Mouse (Mus musculus) liver, embryonic 14.5 days (tissue): ENCODE measurements at regions not wholly inside any gene's neighbourhood (a gene's known extent, or its start where the extent isn't known, plus 50 kb on each side); places are given as distances from the start of the nearest gene placed in this dataset.

Experiments
- ATAC-seq: fragments of 200-750 bp; cut with Nextera tagmentation; 2 replicates; pipeline ENCODE4 v1.8.0; 2017; ENCODE audit warnings: moderate number of reproducible peaks, mild to moderate bottlenecking, moderate library complexity; ENCODE audit not compliant: insufficient read depth
- DNase-seq, 3 experiments: peaks; one replicate each; pipeline ENCODE4 v3.0.0-alpha.2; 2012 to 2013; ENCODE audit warnings: low read depth in 3 of 3, low spot score in 3 of 3
- H3K27ac ChIP-seq: fragments of 300-500 bp; sonication (generic); 2 replicates; pipeline ENCODE4 v1.5.1; 2014; ENCODE audit warnings: moderate library complexity, mild to moderate bottlenecking, control low read depth, inconsistent platforms
- H3K27me3 ChIP-seq: fragments of 300-500 bp; sonication (generic); 2 replicates; pipeline ENCODE4 v1.6.1; 2014; ENCODE audit warnings: mild to moderate bottlenecking, low read length, moderate library complexity; ENCODE audit not compliant: control insufficient read depth, insufficient read depth
- H3K36me3 ChIP-seq: fragments of 300-500 bp; sonication (generic); replicated peaks from 2 replicates; pipeline ENCODE4 v1.6.1; 2014; ENCODE audit warnings: low read depth; ENCODE audit not compliant: control insufficient read depth, insufficient read depth
- H3K4me1 ChIP-seq, 2 experiments: fragments of 200-500 bp in 1 of 2; fragments of 300-500 bp in 1 of 2; sonication (generic) in 1 of 2; replicated peaks; 2 replicates each; pipeline ENCODE4 v1.6.1; 2012 to 2014; ENCODE audit warnings: antibody characterized with exemption in 1 of 2, inconsistent platforms in 1 of 2, low read length in 1 of 2; ENCODE audit not compliant: control insufficient read depth in 2 of 2, insufficient read depth in 2 of 2
- H3K4me2 ChIP-seq: fragments of 300-500 bp; sonication (generic); 2 replicates; pipeline ENCODE4 v1.6.1; 2014; ENCODE audit warnings: low read depth, mild to moderate bottlenecking, control low read depth, moderate library complexity
- H3K4me3 ChIP-seq, 2 experiments: fragments of 200-500 bp in 1 of 2; fragments of 300-500 bp in 1 of 2; sonication (generic) in 1 of 2; 2 replicates each; pipeline ENCODE4 v1.5.1; 2012 to 2014; ENCODE audit warnings: low read depth in 2 of 2, low read length in 2 of 2, mild to moderate bottlenecking in 2 of 2, control low read depth in 1 of 2, inconsistent platforms in 1 of 2, moderate library complexity in 1 of 2; ENCODE audit not compliant: insufficient read depth in 1 of 2
- H3K9ac ChIP-seq: fragments of 300-500 bp; sonication (generic); replicated peaks from 2 replicates; pipeline ENCODE4 v1.6.1; 2014; ENCODE audit warnings: mild to moderate bottlenecking, control low read depth, moderate library complexity
- H3K9me3 ChIP-seq: fragments of 300-500 bp; sonication (generic); 2 replicates; pipeline ENCODE4 v1.6.1; 2016; ENCODE audit warnings: low read length, mixed read lengths; ENCODE audit not compliant: control insufficient read depth
- CTCF ChIP-seq: IDR thresholded peaks from 2 replicates; pipeline ENCODE4 v1.5.1; 2016; ENCODE audit warnings: antibody characterized with exemption, low read depth, control low read depth
- EP300 ChIP-seq: IDR thresholded peaks from 2 replicates; pipeline ENCODE4 v1.6.1; 2016; ENCODE audit warnings: antibody characterized with exemption, low read depth
- WGBS: fragments of 180-500 bp; shearing (Covaris S2); extraction: QIAGEN DNeasy Blood & Tissue Kit; methylation state at CpG from one replicate; pipeline ENCODE4 v1.1.7; 2014; ENCODE audit not compliant: insufficient replicate concordance; 5-methylcytosine and 5-hydroxymethylcytosine counted together

- DNase-seq (no peak), ATAC-seq (no peak)
- H3K27ac ChIP-seq: no peak overlapping the region
- no peaks in the 10 kb centered on the region for H3K9me3 ChIP-seq
- no peaks in the 10 kb centered on the region for H3K4me1 ChIP-seq
- no peaks in the 10 kb centered on the region for H3K27me3 ChIP-seq
- 46% methylated on average over 1 of the region's 1 CpGs for WGBS
- TF ChIP-seq EP300 (no peak), CTCF (no peak)
- H3K4me2 ChIP-seq: no peak overlapping the region
- no peak overlapping the region for H3K9ac ChIP-seq
- H3K4me3 ChIP-seq: no peak overlapping the region
- no peaks in the 10 kb centered on the region for H3K36me3 ChIP-seq
Measured at GRCm38 (mm10) chrX:93041096-93041495, 245.1 kb upstream of the Arx start.

- Histone ChIP-seq H3K36me3 (no peaks in the 10 kb centered on the region), H3K9ac (no peak overlapping the region), H3K27ac (no peak overlapping the region), H3K27me3 (no peaks in the 10 kb centered on the region), H3K4me1 (no peaks in the 10 kb centered on the region), H3K9me3 (no peaks in the 10 kb centered on the region), H3K4me2 (no peak overlapping the region), H3K4me3 (no peak overlapping the region)
- ATAC-seq (no peak), DNase-seq (no peak)
- 26% methylated on average over 3 of the region's 3 CpGs for WGBS
- TF ChIP-seq EP300: no peak
- TF ChIP-seq CTCF: no peak
Measured at GRCm38 (mm10) chrX:93042736-93043135, 243.5 kb upstream of the Arx start.

GRCm38 (mm10) chrX:93048967-93049754, 237.1 kb upstream of the Arx start:
- H3K4me2 ChIP-seq: no peak overlapping the region
- no peaks in the 10 kb centered on the region for H3K27me3 ChIP-seq
- no peak overlapping the region for H3K27ac ChIP-seq
- no peaks in the 10 kb centered on the region for H3K36me3 ChIP-seq
- TF ChIP-seq CTCF: no peak
- no peak for TF ChIP-seq EP300
- no peak for DNase-seq
- no peaks in the 10 kb centered on the region for H3K9me3 ChIP-seq
- no peaks in the 10 kb centered on the region for H3K4me1 ChIP-seq
- no peak overlapping the region for H3K4me3 ChIP-seq
- no peak for ATAC-seq
- no peak overlapping the region for H3K9ac ChIP-seq
- WGBS: 54% methylated on average over 1 of the region's 1 CpGs

- Histone ChIP-seq H3K27ac (no peak overlapping the region), H3K4me2 (no peak overlapping the region), H3K9ac (no peak overlapping the region), H3K27me3 (no peaks in the 10 kb centered on the region), H3K4me3 (no peak overlapping the region), H3K36me3 (no peaks in the 10 kb centered on the region), H3K4me1 (no peaks in the 10 kb centered on the region), H3K9me3 (no peaks in the 10 kb centered on the region)
- no peak for ATAC-seq
- DNase-seq: no peak
- WGBS: 52% methylated on average over 3 of the region's 3 CpGs
- no peak for TF ChIP-seq CTCF
- TF ChIP-seq EP300: no peak
Measured at GRCm38 (mm10) chrX:93049755-93050143, 236.5 kb upstream of the Arx start.

GRCm38 (mm10) chrX:93059533-93059932, 226.7 kb upstream of the Arx start:
- no peak for TF ChIP-seq CTCF
- TF ChIP-seq EP300: no peak
- Histone ChIP-seq H3K27me3 (no peaks in the 10 kb centered on the region), H3K4me2 (no peak overlapping the region), H3K27ac (no peak overlapping the region), H3K9ac (no peak overlapping the region), H3K4me1 (no peaks in the 10 kb centered on the region), H3K9me3 (no peaks in the 10 kb centered on the region), H3K4me3 (no peak overlapping the region), H3K36me3 (no peaks in the 10 kb centered on the region)
- ATAC-seq: no peak
- no peak for DNase-seq
- WGBS: 58% methylated on average over 4 of the region's 4 CpGs
